Mouse (Mus musculus): ENCODE results near the gene Rela. TPM values are rescaled to one million over a fixed set of nuclear protein-coding genes. Genes with fewer than 3 reads are reported as not detected.

The Rela gene
- polyA plus RNA-seq, 1 experiment from 2014 or later, result 52.4 TPM

GRCm38 (mm10) chr19:5638416-5639005 is 1.2 kb downstream of the Rela start:
- WGBS, result 89% methylated on average over 18 of the region's 18 CpGs
- no peak for ATAC-seq (replicated peaks; ENCODE audit: low FRiP score)
- Histone ChIP-seq H3K4me1 (peaks cover 41% of the 10 kb centered on the region), H3K9me3 (replicated peaks) (no peaks in the 10 kb centered on the region), H3K4me2 (peak overlapping the region; percentile 93), H3K4me3 (replicated peaks) (peak overlapping the region; percentile 89), H3K27ac (peak overlapping the region; percentile 93), H3K36me3 (peaks cover 52% of the 10 kb centered on the region), H3K9ac (peak overlapping the region; percentile 80), H3K27me3 (no peaks in the 10 kb centered on the region)

DNA sequence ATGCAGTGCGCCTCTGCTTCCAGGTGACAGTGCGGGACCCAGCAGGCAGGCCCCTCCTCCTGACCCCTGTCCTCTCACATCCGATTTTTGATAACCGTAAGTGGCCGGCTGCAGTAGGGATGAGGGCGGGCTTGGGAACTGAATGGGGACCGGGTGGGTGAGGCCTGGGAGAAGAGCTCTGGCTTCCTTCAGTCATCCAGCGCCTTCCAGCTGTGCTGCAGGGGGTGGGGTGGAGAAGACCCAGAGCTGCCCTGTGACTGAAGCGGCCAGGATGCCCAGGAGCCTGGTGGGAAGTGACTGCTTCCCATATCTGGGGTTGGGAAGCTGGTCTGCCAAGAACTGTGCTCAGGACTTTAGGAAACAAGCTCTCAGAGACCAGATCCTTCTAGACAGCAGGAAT is 3.1 kb downstream of the Rela start:
- Histone ChIP-seq H3K36me3 (peaks cover 70% of the 10 kb centered on the region), H3K9ac (no peak overlapping the region)
- WGBS, result 52% methylated on average over 9 of the region's 9 CpGs

DNA sequence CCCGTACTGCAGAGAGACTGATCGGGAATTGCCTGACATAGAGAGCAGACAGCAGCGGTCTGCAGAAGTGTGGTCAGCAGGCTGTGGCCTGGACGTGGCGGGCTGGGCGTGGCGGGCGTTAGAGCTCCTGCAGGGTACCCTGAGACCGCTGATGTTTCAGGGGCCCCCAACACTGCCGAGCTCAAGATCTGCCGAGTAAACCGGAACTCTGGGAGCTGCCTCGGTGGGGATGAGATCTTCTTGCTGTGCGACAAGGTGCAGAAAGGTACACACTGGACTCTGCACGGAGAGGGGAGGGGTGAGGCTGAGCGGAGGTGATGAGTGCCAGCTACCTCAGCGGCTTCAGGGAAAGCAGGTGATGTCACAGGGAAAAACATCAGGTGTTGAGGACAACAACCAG is 3.7 kb downstream of the Rela start:
- Histone ChIP-seq H3K27ac (no peak overlapping the region), H3K4me1 (peaks cover 39% of the 10 kb centered on the region), H3K4me2 (no peak overlapping the region), H3K9ac (no peak overlapping the region), H3K4me3 (replicated peaks) (no peak overlapping the region), H3K27me3 (no peaks in the 10 kb centered on the region), H3K9me3 (replicated peaks) (no peaks in the 10 kb centered on the region), H3K36me3 (peaks cover 77% of the 10 kb centered on the region)
- 90% methylated on average over 17 of the region's 17 CpGs for WGBS
- no peak for ATAC-seq (replicated peaks; ENCODE audit: low FRiP score)

More for the DNA sequence above, 3.1 kb downstream of the Rela start:
- no peak overlapping the region for H3K4me2 ChIP-seq
- peaks cover 41% of the 10 kb centered on the region for H3K4me1 ChIP-seq
- H3K4me3 ChIP-seq (replicated peaks), result no peak overlapping the region
- no peaks in the 10 kb centered on the region for H3K9me3 ChIP-seq (replicated peaks)
- ATAC-seq (replicated peaks; ENCODE audit: low FRiP score), result no peak
- H3K27me3 ChIP-seq, result no peaks in the 10 kb centered on the region
- H3K27ac ChIP-seq, result 0 out of 2 replicates have a peak overlapping the region, but pooled peaks have one; percentile 1

DNA sequence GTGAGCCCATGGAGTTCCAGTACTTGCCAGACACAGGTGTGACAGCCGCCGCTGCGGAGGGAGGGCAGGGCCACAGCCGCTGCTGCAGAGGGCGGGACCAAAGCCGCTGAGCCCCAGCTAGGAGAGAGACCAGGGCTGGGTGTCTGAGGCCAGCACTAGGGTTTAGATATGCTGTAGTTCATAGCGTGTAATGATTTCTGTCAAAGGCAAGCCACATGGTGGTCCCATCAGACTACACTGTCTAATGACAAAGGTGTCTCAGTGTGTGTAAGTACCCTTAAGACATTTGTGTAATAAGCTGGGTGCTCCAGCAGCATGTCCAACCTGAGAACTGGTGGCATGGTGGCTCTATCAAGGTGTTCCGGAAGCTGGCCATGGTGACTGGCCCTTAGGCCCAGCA is 4.4 kb downstream of the Rela start:
- H3K9me3 ChIP-seq (replicated peaks), result no peaks in the 10 kb centered on the region
- no peak overlapping the region for H3K27ac ChIP-seq
- H3K9ac ChIP-seq, result no peak overlapping the region
- H3K27me3 ChIP-seq, result no peaks in the 10 kb centered on the region
- no peak overlapping the region for H3K4me3 ChIP-seq (replicated peaks)
- H3K4me2 ChIP-seq, result no peak overlapping the region
- ATAC-seq (replicated peaks; ENCODE audit: low FRiP score), result no peak
- WGBS, result 93% methylated on average over 8 of the region's 8 CpGs
- peaks cover 33% of the 10 kb centered on the region for H3K4me1 ChIP-seq
- H3K36me3 ChIP-seq, result peaks cover 83% of the 10 kb centered on the region

- H3K9me3 ChIP-seq (replicated peaks), result no peaks in the 10 kb centered on the region
- peaks cover 78% of the 10 kb centered on the region for H3K36me3 ChIP-seq
- 97% methylated on average over 9 of the region's 9 CpGs for WGBS
- H3K4me3 ChIP-seq (replicated peaks), result no peak overlapping the region
- ATAC-seq (replicated peaks; ENCODE audit: low FRiP score), result no peak
- H3K4me2 ChIP-seq, result no peak overlapping the region
- H3K9ac ChIP-seq, result no peak overlapping the region
- no peak overlapping the region for H3K27ac ChIP-seq
- H3K4me1 ChIP-seq, result peaks cover 30% of the 10 kb centered on the region
- H3K27me3 ChIP-seq, result no peaks in the 10 kb centered on the region
Observed at GRCm38 (mm10) chr19:5645280-5645679, 8.0 kb downstream of the Rela start.

GRCm38 (mm10) chr19:5646731-5647330 is 9.5 kb downstream of the Rela start:
- WGBS, result 90% methylated on average over 8 of the region's 8 CpGs
- H3K27ac ChIP-seq, result no peak overlapping the region
- peaks cover 23% of the 10 kb centered on the region for H3K4me1 ChIP-seq
- H3K9me3 ChIP-seq (replicated peaks), result no peaks in the 10 kb centered on the region
- H3K27me3 ChIP-seq, result no peaks in the 10 kb centered on the region
- ATAC-seq (replicated peaks; ENCODE audit: low FRiP score), result no peak
- H3K9ac ChIP-seq, result no peak overlapping the region
- no peak overlapping the region for H3K4me2 ChIP-seq
- peaks cover 78% of the 10 kb centered on the region for H3K36me3 ChIP-seq
- no peak overlapping the region for H3K4me3 ChIP-seq (replicated peaks)

- peak overlapping the region; percentile 90 for H3K27ac ChIP-seq
- H3K4me3 ChIP-seq (replicated peaks), result no peak overlapping the region
- H3K9me3 ChIP-seq (replicated peaks), result no peaks in the 10 kb centered on the region
- ATAC-seq (replicated peaks; ENCODE audit: low FRiP score), result no peak
- H3K4me2 ChIP-seq, result no peak overlapping the region
- no peaks in the 10 kb centered on the region for H3K27me3 ChIP-seq
- 93% methylated on average over 6 of the region's 6 CpGs for WGBS
- H3K4me1 ChIP-seq, result peaks cover 23% of the 10 kb centered on the region
- peaks cover 78% of the 10 kb centered on the region for H3K36me3 ChIP-seq
- no peak overlapping the region for H3K9ac ChIP-seq
Observed at GRCm38 (mm10) chr19:5647791-5648190, 10.5 kb downstream of the Rela start.

DNA sequence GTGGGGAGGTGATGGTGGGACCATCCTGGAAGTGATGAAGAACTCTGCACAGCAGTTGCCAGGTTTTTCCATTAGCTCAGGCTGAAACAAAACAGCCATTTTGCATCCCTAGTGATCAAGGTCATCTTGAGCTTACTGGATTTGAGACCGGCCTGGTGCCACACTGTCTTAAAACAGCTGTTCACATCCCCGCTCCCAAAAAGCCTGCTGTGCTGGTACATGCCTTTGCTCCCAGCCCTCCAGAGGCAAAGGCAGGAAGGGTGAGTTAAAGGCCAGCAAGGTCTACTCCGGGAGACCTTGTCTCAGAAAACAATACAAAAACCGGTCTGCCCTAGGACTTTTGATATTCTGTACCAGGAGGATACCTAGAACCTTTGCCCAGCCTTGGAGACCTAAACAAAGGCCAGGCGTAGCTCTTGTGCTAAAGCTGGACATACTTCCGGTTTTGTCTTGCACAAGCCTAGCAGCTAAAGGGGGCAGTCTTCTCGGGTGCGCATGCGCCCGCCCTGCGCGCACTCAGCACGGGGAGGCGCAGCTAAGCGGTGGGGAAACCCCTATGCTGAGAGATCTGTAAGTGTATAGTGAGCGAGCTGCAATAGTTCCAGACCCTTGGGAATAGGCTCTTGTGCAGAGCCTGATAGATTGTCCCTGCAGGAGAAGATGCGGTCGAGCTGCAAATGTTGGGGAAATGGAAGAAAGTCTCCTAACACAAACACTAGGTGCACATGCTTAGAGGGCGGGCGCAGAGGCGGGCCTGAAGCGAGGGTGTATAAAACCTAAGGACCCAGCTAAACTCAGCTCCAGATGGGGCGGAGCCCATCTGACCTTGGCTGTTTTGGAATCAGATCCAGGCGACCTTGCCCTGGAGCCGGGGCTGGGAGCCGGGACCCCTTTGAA is 11.4 kb downstream of the Rela start:
- WGBS, result 13% methylated on average over 26 of the region's 26 CpGs
- H3K27me3 ChIP-seq, result no peaks in the 10 kb centered on the region
- peak overlapping the region; percentile 30 for H3K4me3 ChIP-seq (replicated peaks)
- peak overlapping the region; percentile 59 for H3K4me2 ChIP-seq
- ATAC-seq (replicated peaks; ENCODE audit: low FRiP score), result peak; percentile 88
- peak overlapping the region; percentile 90 for H3K27ac ChIP-seq
- H3K36me3 ChIP-seq, result peaks cover 75% of the 10 kb centered on the region
- H3K9ac ChIP-seq, result peak overlapping the region; percentile 37
- H3K9me3 ChIP-seq (replicated peaks), result no peaks in the 10 kb centered on the region
- peaks cover 23% of the 10 kb centered on the region for H3K4me1 ChIP-seq

DNA sequence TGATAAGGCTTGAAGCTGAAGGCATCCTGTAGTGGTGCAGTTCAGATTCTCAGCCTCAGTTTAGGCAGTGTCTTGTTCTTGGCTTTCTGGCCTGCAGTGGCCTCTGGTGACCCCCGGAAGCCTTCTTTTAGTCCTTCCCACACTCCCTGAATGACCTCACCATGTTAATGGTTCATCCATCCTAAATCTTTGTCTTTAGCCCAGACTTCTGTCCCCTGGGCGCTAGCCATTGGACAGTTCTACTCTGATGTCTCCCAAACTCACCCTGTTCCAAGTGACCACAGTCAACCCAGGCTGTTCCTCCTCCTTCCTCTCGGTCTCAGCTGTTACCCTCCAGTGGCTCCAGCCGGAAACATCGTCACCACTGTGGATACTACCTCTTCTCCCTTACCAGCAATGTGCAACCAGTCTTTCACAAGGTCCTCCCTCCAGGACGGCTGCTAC is 12.0 kb downstream of the Rela start:
- 43% methylated on average over 6 of the region's 6 CpGs for WGBS
- Histone ChIP-seq H3K27me3 (peaks cover under 1% of the 10 kb centered on the region; the same call in 1 of the 2 replicates), H3K9me3 (replicated peaks) (no peaks in the 10 kb centered on the region), H3K4me2 (peak overlapping the region; percentile 59), H3K4me1 (peaks cover 30% of the 10 kb centered on the region), H3K27ac (peak overlapping the region; percentile 90), H3K9ac (peak overlapping the region; percentile 37), H3K4me3 (replicated peaks) (peak overlapping the region; percentile 30), H3K36me3 (peaks cover 69% of the 10 kb centered on the region)
- peak; percentile 37 for ATAC-seq (replicated peaks; ENCODE audit: low FRiP score)

GRCm38 (mm10) chr19:5651502-5652274 is 14.4 kb downstream of the Rela start:
- ATAC-seq (replicated peaks; ENCODE audit: low FRiP score), result no peak
- H3K27ac ChIP-seq, result no peak overlapping the region
- no peak overlapping the region for H3K9ac ChIP-seq
- H3K27me3 ChIP-seq, result peaks cover 11% of the 10 kb centered on the region
- no peak overlapping the region for H3K4me3 ChIP-seq (replicated peaks)
- no peaks in the 10 kb centered on the region for H3K9me3 ChIP-seq (replicated peaks)
- H3K36me3 ChIP-seq, result peaks cover 62% of the 10 kb centered on the region
- 66% methylated on average over 12 of the region's 13 CpGs for WGBS
- peaks cover 40% of the 10 kb centered on the region for H3K4me1 ChIP-seq
- no peak overlapping the region for H3K4me2 ChIP-seq

- Histone ChIP-seq H3K27ac (no peak overlapping the region), H3K36me3 (peaks cover 60% of the 10 kb centered on the region), H3K27me3 (peaks cover 11% of the 10 kb centered on the region), H3K9me3 (replicated peaks) (no peaks in the 10 kb centered on the region), H3K4me2 (no peak overlapping the region), H3K4me3 (replicated peaks) (no peak overlapping the region), H3K9ac (no peak overlapping the region), H3K4me1 (peaks cover 44% of the 10 kb centered on the region)
- no peak for ATAC-seq (replicated peaks; ENCODE audit: low FRiP score)
- WGBS, result 89% methylated on average over 6 of the region's 6 CpGs
Observed at GRCm38 (mm10) chr19:5652570-5652969, 15.3 kb downstream of the Rela start.

Data from kidney, embryonic 15.5 days (tissue).